Mouse (Mus musculus) cortical plate, adult 2 months (tissue): Measurements from ENCODE around the gene Trp53rka. TPM values are rescaled to one million over a fixed set of nuclear protein-coding genes. Genes with fewer than 3 reads are reported as not detected.

Source experiments
- H3K27ac ChIP-seq: fragments of 200-500 bp; 2 replicates; pipeline ENCODE4 v1.5.1; 2012; ENCODE audit warnings: low read length, control low read depth, inconsistent platforms; ENCODE audit not compliant: insufficient read depth
- H3K4me1 ChIP-seq: fragments of 200-500 bp; 2 replicates; pipeline ENCODE4 v1.6.1; 2011; ENCODE audit warnings: low read length; ENCODE audit not compliant: control insufficient read depth, insufficient read depth
- H3K4me3 ChIP-seq: fragments of 200-500 bp; 2 replicates; pipeline ENCODE4 v1.5.1; 2011; ENCODE audit warnings: mild to moderate bottlenecking, low read length, control low read depth; ENCODE audit not compliant: insufficient read depth
- CTCF ChIP-seq: fragments of 200-500 bp; IDR thresholded peaks from 2 replicates; pipeline ENCODE4 v1.5.1; 2011; ENCODE audit warnings: mild to moderate bottlenecking, control low read depth, low read length; ENCODE audit not compliant: insufficient read depth; ENCODE audit errors: extremely low read depth
- POLR2A ChIP-seq: fragments of 200-500 bp; IDR thresholded peaks from 2 replicates; pipeline ENCODE4 v1.6.1; 2011; ENCODE audit warnings: mild to moderate bottlenecking, low read length, control low read depth; ENCODE audit not compliant: insufficient read depth; ENCODE audit errors: extremely low read depth
- polyA plus RNA-seq: library from polyadenylated mRNA; depleted of rRNA; stranded (reverse); fragments of >200 nt; gene quantifications from 2 replicates; pipeline ENCODE4 v1.2.3, GENCODE M21; 2012

Gene Trp53rka
- polyA plus RNA-seq, 1 experiment = 26.5 TPM

GRCm38 (mm10) chr2:165510466-165510865, 17.3 kb upstream of the Trp53rka start:
- H3K4me1 ChIP-seq = peaks cover 5% of the 10 kb centered on the region
- H3K4me3 ChIP-seq = no peak overlapping the region
- TF ChIP-seq POLR2A = peak; percentile 22; the same call in 1 of the 2 replicates
- no peak for TF ChIP-seq CTCF
- no peak overlapping the region for H3K27ac ChIP-seq

DNA sequence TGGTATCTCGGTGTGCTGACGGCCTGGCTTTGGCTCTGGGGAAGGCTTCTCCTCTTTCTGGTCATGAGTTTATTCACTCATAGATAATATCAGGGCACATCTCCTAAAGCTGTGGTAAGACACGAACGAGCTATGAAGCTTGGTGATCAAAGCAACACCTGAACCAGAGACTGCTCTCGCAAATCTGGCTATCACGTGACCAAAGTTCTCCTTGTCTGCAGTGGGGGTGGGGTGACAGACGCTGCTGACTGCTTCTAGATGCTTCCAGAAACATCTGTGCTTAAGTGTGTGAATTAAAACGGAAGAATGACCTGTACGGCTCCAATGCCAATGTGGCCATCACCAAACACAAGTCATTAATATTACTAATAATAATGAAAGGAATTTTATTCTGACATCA, 16.6 kb upstream of the Trp53rka start:
- Histone ChIP-seq H3K4me3 (no peak overlapping the region), H3K4me1 (peaks cover 5% of the 10 kb centered on the region), H3K27ac (no peak overlapping the region)
- TF ChIP-seq POLR2A = no peak
- TF ChIP-seq CTCF = no peak

- H3K27ac ChIP-seq = no peak within 1 kb of the TSS
- 0 out of 2 replicates have a peak within 1 kb of the TSS, but pooled peaks have one; percentile 8 for H3K4me3 ChIP-seq
These were observed 10.4 kb upstream of the Trp53rka start, which contains the start of gene Slc2a10 for GRCm38 (mm10) chr2:165503259-165504203. Gene Slc2a10, plus strand, starts transcription at chr2:165503787.

GRCm38 (mm10) chr2:165498816-165499215, 5.7 kb upstream of the Trp53rka start:
- Histone ChIP-seq H3K27ac (no peak overlapping the region), H3K4me3 (no peak overlapping the region), H3K4me1 (peaks cover 3% of the 10 kb centered on the region)
- TF ChIP-seq POLR2A (no peak), CTCF (no peak)

More at GRCm38 (mm10) chr2:165503259-165504203, 10.4 kb upstream of the Trp53rka start, which contains the start of gene Slc2a10:
- TF ChIP-seq CTCF = no peak
- TF ChIP-seq POLR2A = no peak
- no peaks in the 10 kb centered on the region for H3K4me1 ChIP-seq

GRCm38 (mm10) chr2:165497706-165498275, 4.7 kb upstream of the Trp53rka start:
- TF ChIP-seq CTCF = no peak
- TF ChIP-seq POLR2A = no peak
- Histone ChIP-seq H3K27ac (no peak overlapping the region), H3K4me1 (peaks cover 3% of the 10 kb centered on the region), H3K4me3 (no peak overlapping the region)

GRCm38 (mm10) chr2:165496251-165496650, 3.1 kb upstream of the Trp53rka start:
- no peak overlapping the region for H3K27ac ChIP-seq
- no peak overlapping the region for H3K4me3 ChIP-seq
- no peak for TF ChIP-seq POLR2A
- TF ChIP-seq CTCF = peak; percentile 59
- peaks cover 5% of the 10 kb centered on the region for H3K4me1 ChIP-seq

GRCm38 (mm10) chr2:165494495-165494894, 1.4 kb upstream of the Trp53rka start:
- H3K27ac ChIP-seq = peak overlapping the region; percentile 71
- H3K4me1 ChIP-seq = peaks cover 5% of the 10 kb centered on the region
- no peak overlapping the region for H3K4me3 ChIP-seq
- TF ChIP-seq POLR2A (no peak), CTCF (no peak)

GRCm38 (mm10) chr2:165493587-165494210, 575 bp upstream of the Trp53rka start:
- H3K27ac ChIP-seq = peak overlapping the region; percentile 79
- no peak for TF ChIP-seq POLR2A
- no peak for TF ChIP-seq CTCF
- peak overlapping the region; percentile 49 for H3K4me3 ChIP-seq
- H3K4me1 ChIP-seq = peaks cover 5% of the 10 kb centered on the region

DNA sequence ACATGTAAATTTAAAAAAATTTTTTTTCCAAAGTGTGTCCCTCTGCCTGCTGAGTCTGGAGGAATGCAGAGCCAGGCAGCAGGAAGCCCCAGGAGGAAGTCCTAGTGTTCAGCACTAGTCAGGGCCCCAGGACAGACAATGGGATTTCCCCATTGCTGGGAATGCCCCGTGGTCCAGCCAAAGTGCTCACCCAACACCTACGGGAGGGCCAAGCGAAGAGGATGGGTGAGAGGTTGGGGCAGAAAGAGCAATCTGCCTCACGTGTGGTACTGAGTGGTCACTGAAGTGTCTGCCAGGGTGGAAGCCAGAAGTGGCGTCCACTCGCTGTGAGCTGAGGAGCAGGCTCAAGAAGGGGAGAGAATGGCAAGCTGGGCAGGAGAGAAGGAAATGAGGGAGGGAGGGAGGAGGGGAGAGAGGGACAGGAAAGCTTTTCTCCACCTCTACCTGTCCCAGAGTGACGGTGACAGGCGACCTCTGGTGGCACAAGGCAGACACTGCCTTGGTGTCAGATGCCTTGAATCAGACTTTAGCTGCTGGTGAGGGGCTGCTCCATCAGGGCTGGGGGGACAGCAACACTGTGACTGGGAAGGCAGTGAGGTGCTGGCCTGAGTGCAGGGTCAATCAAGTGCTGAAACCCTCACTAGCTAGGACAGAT, 6.1 kb downstream of the Trp53rka start:
- peak; percentile 27; the same call in 1 of the 2 replicates for TF ChIP-seq POLR2A
- peak; percentile 97 for TF ChIP-seq CTCF
- no peak overlapping the region for H3K4me3 ChIP-seq
- H3K27ac ChIP-seq = no peak overlapping the region
- H3K4me1 ChIP-seq = 0 out of 2 replicates have a peak, but pooled peaks cover 2% of the 10 kb centered on the region
